Mouse (Mus musculus) heart, adult 2 months (tissue): ENCODE measurements around the gene Il19.

Source experiments
- CTCF ChIP-seq: fragments of 200-600 bp; IDR thresholded peaks from 2 replicates; pipeline ENCODE4 v1.8.1; 2022; ENCODE audit warnings: antibody characterized with exemption, mild to moderate bottlenecking, moderate library complexity
- EP300 ChIP-seq: fragments of 200-500 bp; IDR thresholded peaks from 2 replicates; pipeline ENCODE4 v1.6.1; 2011; ENCODE audit warnings: low read depth, low read length, control low read depth; ENCODE audit not compliant: insufficient read depth
- POLR2A ChIP-seq: fragments of 200-500 bp; IDR thresholded peaks from 2 replicates; pipeline ENCODE4 v1.6.1; 2011; ENCODE audit warnings: mild to moderate bottlenecking, low read depth, low read length, control low read depth; ENCODE audit not compliant: insufficient read depth

DNA sequence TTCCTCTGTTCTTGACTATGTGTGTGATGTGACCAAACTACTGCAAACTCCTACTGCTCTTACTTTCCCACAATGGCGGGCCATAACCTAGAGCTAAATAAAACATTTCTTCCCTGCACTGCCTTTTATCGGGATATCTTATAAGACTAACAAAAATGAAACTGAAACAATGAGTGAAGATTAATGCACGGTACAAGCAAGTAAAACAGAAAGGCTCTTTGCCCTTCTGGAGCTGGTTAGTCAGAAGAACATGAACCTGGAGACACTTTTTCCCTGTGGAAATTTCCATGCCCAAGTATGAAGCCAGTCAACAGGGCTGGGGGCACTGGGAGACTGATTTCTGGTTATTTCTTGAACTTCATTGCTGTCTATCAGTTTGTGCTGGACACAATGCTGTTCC lies 49.4 kb upstream of the Il19 start:
- TF ChIP-seq CTCF (no peak), EP300 (no peak), POLR2A (no peak)
